Mouse (Mus musculus) MEL (cell line): ENCODE data around the gene Alkbh5.

Source experiments
- HCFC1 ChIP-seq: IDR thresholded peaks from 2 replicates; pipeline ENCODE4 v1.6.1; 2012; ENCODE audit warnings: low read depth, mild to moderate bottlenecking, inconsistent platforms, low read length, improper control_type of control experiment, moderate library complexity
- SMC3 ChIP-seq: IDR thresholded peaks from 2 replicates; pipeline ENCODE4 v1.6.1; 2011; ENCODE audit warnings: low read depth, low read length, improper control_type of control experiment
- USF1 ChIP-seq: IDR thresholded peaks from 2 replicates; pipeline ENCODE4 v1.6.1; 2014; ENCODE audit warnings: low read depth, mild to moderate bottlenecking, inconsistent platforms, low read length, improper control_type of control experiment, moderate library complexity
- ZNF384 ChIP-seq: IDR thresholded peaks from 2 replicates; pipeline ENCODE4 v1.6.1; 2012; ENCODE audit warnings: low read depth, mild to moderate bottlenecking, inconsistent platforms, low read length, improper control_type of control experiment

DNA sequence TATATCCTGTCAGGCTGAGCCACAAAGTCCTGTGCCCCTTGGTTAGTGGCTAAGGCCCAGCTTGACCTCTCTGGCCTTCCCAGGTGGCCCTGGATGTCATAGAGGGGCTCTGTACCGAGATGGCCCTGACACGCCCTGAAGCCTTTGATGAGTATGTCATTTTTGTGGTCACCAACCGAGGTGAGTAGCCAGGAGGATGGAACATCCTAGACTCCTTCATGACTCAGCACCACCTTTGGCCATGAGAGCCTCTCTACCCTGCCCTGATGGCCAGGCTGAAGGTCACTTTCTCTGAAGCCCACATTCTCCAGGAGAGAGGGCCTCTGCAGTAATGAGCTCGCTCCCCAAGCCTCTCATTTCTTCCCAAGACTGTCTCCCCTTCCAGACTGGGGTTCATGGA, 17.9 kb upstream of the Alkbh5 start:
- TF ChIP-seq HCFC1: no peak
- TF ChIP-seq ZNF384: no peak
- no peak for TF ChIP-seq USF1
- no peak for TF ChIP-seq SMC3
